Mouse (Mus musculus) ovary, postnatal 10 days (tissue): ENCODE measurements around the gene Magi2.

Experiments
- DNase-seq: peaks from one replicate; pipeline ENCODE4 v3.0.0; 2022; ENCODE audit warnings: low spot score

Gene Magi2

DNA sequence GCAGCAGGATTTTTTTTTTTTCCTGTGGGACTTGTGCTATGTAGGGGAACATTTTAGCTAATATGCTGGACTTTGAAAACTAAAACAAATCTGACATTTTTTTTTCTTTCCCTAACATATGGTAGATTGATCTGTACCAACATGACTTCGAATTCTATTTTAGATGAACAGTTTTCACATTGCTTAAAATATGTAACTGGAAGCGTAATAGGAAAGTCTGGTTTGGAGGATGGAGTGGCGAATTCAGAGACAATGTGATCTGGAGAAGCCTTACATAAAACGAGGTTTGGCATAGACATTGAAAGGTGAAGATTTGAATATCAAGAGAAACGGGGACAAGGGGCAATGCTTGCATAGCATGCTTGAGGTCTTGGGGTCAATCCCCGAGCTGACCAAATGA, 519.1 kb downstream of the Magi2 start:
- DNase-seq, result no peak

DNA sequence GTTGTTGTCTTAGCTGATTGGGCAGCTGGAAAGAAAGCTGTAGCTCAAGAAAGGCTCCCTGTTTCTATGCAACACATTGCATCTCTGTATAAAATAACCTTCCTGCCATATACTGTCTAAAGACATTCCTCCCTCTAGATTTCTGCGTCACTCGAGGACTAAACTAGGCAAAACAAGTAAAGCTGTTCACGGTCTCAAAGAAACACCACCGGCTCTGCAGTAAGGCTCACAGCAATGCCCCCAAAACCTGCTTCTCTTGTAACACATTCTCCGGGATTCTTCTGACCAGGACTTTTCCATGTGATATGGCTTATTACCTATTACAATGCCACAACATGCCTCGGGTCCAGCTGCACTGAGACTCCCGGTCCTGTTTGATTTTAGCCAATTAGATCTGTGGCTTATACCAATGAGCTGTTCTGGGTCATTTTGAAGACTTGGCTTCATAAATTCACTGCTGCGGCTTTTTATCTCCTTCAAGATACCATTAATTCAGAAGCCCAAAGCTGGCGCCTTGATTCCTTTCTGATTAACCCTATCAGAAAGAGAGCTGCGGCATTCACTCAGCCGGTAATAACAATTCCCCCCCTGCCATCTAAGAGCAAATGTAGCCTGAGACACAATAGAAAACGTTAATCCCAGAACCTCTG, 520.2 kb downstream of the Magi2 start:
- DNase-seq, result no peak

GRCm38 (mm10) chr5:19747631-19748030, 520.8 kb downstream of the Magi2 start:
- no peak for DNase-seq

- no peak for DNase-seq
Observed at GRCm38 (mm10) chr5:19779224-19779623, 552.4 kb downstream of the Magi2 start.

GRCm38 (mm10) chr5:19780076-19780475, 553.2 kb downstream of the Magi2 start:
- DNase-seq, result no peak

DNA sequence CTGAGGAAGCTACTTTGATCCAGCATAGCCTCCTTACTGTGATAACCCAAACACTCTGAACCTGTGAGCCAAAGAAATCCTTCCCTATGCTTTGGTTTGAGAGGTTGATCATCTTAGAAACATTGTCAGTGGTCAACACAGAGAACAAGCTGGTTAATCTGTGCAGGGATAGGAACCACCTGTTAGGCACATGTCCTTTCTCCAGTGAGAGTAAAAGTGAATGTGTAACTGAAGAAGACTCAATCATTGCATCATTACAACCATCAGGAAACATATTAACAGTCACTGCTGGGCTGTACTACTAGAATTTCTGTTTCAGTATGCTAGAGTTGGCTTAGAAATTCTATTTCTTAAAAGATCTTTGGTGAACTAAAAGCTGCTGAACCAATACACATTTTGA, 558.5 kb downstream of the Magi2 start:
- no peak for DNase-seq

DNA sequence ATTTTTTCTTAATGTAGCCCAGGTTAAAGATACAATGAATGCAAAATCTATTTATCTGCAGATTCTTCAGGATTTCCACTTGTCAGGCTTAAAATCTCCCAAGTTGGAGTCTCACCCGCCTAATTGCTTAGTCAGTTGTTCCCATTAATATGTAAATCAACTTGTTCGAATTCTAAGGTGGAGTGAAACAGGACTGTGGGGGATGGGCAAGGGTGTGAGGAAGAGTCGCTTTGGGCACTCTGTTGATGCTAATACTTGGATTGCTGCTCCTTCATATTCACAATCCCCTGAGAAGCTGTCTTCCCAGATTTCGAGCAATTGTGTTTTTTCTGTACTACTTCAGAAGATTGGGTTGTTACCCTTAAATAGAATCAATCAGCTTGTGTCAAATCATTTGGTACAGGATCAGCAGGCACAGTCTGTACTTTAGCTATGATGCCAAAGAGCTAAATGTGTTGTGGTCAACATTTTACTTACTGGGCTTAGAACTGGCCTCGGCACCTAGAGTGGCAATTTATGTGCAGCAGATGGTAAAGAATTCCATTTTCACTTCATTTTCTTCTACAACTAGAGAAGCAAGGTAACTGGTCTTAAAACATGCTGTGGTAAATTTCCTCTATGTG, 560.8 kb downstream of the Magi2 start:
- no peak for DNase-seq

DNA sequence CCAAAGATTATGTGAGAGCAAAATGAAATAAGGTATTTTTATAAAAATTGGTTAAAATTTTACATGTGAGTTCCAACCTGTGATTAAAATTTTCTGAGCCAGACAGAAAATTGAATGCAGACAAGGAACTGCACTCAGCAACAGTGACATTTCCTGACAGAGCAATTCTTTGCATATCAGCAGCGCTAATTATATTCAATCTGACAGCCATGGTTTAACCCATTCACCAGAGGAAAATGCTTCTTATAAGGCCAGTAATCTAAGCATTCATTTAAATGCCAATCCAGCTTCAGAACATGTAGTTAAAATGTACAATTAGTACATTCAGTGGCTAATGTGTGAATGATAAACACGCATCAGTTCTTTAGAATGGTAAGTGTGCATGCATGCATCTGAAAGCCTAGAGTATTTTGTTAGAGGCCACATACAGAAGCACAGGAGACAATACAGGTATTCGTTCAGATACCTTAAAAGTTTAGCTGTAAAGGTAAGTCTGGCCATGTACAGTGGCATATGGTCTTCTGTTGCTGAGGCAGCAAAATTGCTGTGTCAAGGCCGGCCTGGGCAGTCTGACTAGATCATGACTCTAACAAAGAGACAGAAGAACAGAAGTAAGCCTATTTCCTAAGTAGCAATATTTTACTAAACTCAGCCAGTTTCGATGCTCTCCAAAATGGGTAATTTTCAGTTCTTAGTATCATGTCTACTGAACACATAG, 576.4 kb downstream of the Magi2 start:
- DNase-seq, result no peak

DNA sequence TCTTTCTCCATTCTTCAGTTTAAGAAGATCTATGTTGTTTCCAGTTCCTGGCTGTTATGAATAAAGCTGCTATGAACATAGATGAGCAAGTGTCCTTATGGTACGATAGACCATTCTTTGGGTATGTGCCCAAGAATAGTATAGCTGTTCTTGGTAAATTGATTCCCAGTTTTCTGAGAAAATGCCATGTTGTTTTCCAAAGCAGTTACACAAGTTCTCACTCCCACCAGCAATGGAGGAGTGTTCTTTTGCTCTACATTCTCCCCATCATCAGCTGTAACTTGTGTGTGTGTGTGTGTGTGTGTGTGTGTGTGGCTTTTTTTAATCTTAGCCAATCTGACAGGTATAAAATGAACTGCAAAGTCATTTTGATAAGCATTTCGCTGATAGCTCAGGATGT, 595.7 kb downstream of the Magi2 start:
- no peak for DNase-seq

DNA sequence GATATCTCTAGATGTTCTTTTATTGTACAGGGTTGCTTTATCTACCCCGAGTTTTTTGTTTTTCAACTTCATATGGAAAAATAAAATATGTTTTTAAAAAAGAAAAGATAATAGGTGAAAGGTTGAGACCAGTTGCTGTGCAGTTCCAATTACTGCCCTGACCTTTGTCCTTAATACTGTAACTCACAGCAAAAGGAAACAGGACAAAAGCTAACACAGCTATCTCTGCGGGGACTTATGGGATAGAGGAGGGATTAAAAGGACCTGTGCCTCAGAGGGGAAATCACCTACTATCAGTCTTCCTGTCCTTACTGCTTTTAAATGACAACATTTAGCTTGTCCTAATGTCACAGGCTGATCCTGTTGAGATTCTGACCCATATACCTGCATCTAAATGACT, 599.1 kb downstream of the Magi2 start:
- DNase-seq, result no peak

GRCm38 (mm10) chr5:19829341-19829740, 602.5 kb downstream of the Magi2 start:
- no peak for DNase-seq

DNA sequence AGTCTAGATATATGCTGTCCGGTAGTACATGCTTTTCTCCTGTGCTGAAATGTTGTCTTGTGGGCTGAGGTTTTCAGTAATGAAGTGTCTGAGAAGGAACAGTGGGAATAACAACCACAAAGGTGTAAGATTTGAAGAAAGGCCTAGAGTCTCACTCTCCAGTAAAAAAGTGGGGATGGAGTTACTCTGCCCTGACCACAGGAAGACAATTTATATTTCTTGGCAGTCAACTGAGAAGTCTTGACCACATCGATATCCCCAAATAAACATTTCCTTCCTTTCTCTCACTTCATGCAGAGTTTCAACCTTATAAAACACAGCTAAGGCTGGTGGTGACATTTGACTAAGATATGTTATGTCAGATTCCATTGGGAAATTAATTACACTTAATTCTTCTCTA, 636.0 kb downstream of the Magi2 start:
- no peak for DNase-seq

DNA sequence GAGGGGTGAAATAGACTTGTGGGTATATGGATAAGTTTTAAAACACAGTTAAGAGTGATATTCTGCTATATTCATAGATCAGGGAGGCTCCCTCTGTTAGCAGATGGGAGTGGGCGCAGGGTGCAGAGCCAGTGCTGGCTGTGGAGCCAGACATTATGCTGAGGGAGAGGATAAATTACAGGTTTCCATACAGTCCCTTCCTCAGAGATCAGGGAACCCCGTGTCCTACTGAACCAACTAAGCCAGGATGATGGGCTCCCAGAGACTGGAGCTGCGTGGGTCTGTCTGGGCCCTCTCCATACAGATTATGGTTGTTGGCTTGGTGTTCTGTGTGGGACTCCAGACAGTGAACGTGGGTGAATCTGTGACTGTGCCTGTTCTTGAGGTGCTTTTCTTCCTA, 643.6 kb downstream of the Magi2 start:
- DNase-seq, result no peak

- no peak for DNase-seq
Observed at GRCm38 (mm10) chr5:19891693-19892092, 664.9 kb downstream of the Magi2 start.

- DNase-seq, result no peak
Observed at GRCm38 (mm10) chr5:19895893-19896292, 669.1 kb downstream of the Magi2 start.

- DNase-seq, result no peak
Observed at GRCm38 (mm10) chr5:19901625-19902024, 674.8 kb downstream of the Magi2 start.

DNA sequence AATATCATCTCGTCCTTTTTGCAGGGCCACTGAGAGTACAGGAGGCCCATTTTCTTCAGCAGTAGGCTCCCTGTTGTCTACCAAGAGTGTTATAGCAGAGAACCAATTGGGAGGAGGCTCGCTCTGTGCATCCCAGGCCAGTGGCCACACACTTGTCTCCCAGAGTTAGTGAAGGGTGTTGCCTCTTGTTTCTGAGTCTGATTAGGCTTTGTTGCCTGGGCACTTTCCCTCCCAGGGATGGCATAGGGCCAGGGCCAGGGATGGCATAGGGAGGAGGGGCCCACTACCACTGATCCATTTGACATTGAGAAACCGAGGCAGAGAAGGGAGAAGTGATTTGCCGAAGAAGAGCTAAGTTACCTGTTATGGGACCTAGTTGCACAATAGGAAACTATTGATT, 679.8 kb downstream of the Magi2 start:
- no peak for DNase-seq

GRCm38 (mm10) chr5:19907381-19907982, 680.6 kb downstream of the Magi2 start:
- DNase-seq, result no peak

DNA sequence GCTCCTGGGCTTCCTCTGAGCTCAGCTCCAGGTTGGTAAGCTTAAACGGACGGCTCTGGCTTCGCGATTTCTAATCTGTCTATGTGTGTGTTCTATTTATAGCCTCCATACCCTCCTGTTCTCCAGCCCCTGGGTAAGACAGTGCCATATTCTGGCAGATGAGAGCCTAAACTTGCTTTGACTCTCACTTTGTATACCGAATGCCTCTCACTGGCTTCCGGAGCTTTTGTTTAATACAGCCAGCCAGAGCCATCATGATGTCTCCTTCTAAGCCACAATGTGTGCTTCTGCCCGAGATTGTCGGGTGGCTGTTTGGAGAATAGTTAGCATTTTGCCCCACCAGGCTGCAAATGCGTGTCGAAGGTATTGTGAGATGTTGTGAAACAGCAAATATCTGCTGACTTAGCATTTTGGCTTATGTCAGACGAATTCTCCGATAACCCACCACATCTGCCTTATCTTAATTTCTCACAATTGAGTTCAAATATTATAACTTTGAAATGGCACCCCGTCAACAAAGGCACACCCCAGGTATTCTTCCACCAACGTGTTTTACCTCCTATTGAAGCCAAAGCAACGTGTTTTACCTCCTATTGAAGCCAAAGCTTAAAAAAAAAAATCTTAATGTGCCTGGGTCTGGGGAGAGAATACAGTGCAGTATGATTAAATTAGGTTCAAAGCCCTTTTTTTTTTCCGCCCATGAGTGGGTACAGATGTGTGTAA, 681.3 kb downstream of the Magi2 start:
- no peak for DNase-seq

DNA sequence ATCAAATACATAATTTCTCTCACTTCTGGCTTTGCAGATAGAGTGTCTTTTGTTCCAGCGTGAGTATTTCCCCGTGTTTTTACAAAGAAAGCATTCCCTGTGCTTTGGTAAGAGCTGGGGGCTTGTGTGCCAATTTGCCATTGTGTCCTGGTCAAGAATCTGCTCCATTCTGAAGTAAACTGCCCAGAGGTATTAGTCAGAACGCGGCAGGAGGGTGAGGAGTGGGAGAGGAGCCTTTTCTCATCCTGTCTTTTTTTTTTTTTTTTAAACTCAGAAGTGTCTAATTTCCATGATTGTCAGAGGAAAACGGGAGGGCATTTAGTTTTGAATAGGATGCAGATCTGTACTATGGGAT, 681.8 kb downstream of the Magi2 start:
- DNase-seq, result no peak

DNA sequence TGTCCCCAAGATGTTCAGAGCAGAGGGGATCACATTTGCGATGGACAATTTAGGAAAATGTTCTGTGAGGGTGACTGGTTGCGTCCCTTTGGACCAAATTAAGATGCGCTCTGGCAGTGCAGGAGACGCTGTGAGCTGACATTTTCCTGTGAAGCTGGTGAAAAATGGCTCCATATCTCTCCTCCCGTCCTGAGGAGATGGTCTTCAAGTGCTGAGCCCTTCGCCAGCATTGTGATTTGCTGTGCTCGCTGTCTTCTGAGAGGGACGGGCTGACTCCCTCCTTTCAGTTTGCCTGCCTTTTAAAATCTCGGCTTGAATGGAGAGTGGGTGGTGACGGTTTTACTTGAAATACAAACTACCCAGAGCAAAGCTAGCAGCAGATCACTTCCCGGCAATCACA, 682.2 kb downstream of the Magi2 start:
- no peak for DNase-seq

DNA sequence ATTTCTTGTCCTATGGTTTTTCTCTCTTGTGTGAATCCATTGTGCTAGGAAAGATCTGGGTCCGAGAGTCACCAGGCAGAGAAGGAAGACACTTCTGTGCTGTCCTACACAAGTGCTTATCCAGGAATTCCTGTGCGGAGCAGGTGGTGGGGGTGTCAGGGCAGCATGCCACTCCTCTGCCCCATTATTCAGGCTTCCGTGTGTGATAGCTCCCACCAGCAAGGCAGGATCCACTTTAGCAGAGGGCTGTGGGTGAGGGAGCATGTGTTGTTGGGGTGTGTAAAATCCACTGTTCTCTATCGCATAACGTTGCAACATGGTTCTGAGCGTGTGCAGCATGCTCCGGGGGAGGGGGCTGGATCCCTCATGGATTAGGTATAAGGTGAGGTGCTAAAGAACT, 682.8 kb downstream of the Magi2 start:
- DNase-seq, result no peak

DNA sequence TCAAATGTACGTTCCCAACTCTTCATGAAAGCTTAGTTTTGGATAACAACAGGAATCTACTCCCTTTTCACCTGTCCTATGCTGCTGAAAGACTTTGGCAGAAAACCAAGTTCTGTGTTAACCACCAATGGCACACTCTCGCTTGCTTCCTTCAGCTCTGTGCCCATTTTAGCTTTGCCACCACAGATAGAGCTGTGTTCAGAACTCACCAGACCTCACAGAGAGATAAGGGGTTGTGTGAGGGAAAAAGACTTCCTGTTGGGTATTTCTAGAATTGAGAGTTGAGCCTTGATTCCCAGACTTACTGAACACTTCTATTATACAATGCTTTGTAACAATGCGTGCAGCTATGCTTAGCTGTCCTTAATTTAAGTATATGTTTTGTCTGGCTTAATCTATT, 705.3 kb downstream of the Magi2 start:
- no peak for DNase-seq
